Mouse (Mus musculus): ENCODE measurements around the gene Enox1. TPM values are rescaled to one million over a fixed set of nuclear protein-coding genes. Genes with fewer than 3 reads are reported as not detected.

Gene Enox1
- total RNA-seq, 2 experiments from 2014 or later, result 3.3 to 4.0 TPM

GRCm38 (mm10) chr14:77275607-77276006, 119.0 kb downstream of the Enox1 start:
- DNase-seq, result no peak

GRCm38 (mm10) chr14:77279143-77279542, 122.6 kb downstream of the Enox1 start:
- DNase-seq, result no peak

GRCm38 (mm10) chr14:77280454-77280853, 123.9 kb downstream of the Enox1 start:
- DNase-seq, result no peak

GRCm38 (mm10) chr14:77280893-77281292, 124.3 kb downstream of the Enox1 start:
- DNase-seq, result no peak

GRCm38 (mm10) chr14:77283939-77284338, 127.4 kb downstream of the Enox1 start:
- DNase-seq, result no peak

GRCm38 (mm10) chr14:77285453-77285852, 128.9 kb downstream of the Enox1 start:
- no peak for DNase-seq

GRCm38 (mm10) chr14:77291756-77292155, 135.2 kb downstream of the Enox1 start:
- DNase-seq, result no peak

GRCm38 (mm10) chr14:77297039-77297438, 140.5 kb downstream of the Enox1 start:
- DNase-seq, result peak; percentile 8

GRCm38 (mm10) chr14:77298327-77298726, 141.8 kb downstream of the Enox1 start:
- DNase-seq, result no peak

GRCm38 (mm10) chr14:77309571-77309970, 153.0 kb downstream of the Enox1 start:
- DNase-seq, result peak; percentile 25

GRCm38 (mm10) chr14:77311456-77311855, 154.9 kb downstream of the Enox1 start:
- DNase-seq, result no peak

- no peak for DNase-seq
These were observed 162.8 kb downstream of the Enox1 start for GRCm38 (mm10) chr14:77319396-77319795.

- DNase-seq, result no peak
These were observed 167.8 kb downstream of the Enox1 start for GRCm38 (mm10) chr14:77324348-77324747.

- DNase-seq, result no peak
These were observed 171.1 kb downstream of the Enox1 start for GRCm38 (mm10) chr14:77327693-77328092.

GRCm38 (mm10) chr14:77329791-77330190, 173.2 kb downstream of the Enox1 start:
- no peak for DNase-seq

GRCm38 (mm10) chr14:77343662-77344340, 187.2 kb downstream of the Enox1 start:
- DNase-seq, result peak; percentile 36

- no peak for DNase-seq
These were observed 189.7 kb downstream of the Enox1 start for GRCm38 (mm10) chr14:77346296-77346695.

- no peak for DNase-seq
These were observed 195.3 kb downstream of the Enox1 start for GRCm38 (mm10) chr14:77351803-77352352.

- no peak for DNase-seq
These were observed 206.1 kb downstream of the Enox1 start for GRCm38 (mm10) chr14:77362662-77363061.

GRCm38 (mm10) chr14:77368411-77368810, 211.8 kb downstream of the Enox1 start:
- DNase-seq, result no peak

- DNase-seq, result no peak
These were observed 212.5 kb downstream of the Enox1 start for GRCm38 (mm10) chr14:77369070-77369469.

GRCm38 (mm10) chr14:77370521-77370920, 214.0 kb downstream of the Enox1 start:
- DNase-seq, result no peak

GRCm38 (mm10) chr14:77371977-77372376, 215.4 kb downstream of the Enox1 start:
- no peak for DNase-seq

GRCm38 (mm10) chr14:77373119-77373518, 216.6 kb downstream of the Enox1 start:
- no peak for DNase-seq
